Mouse (Mus musculus): ENCODE measurements around the gene Cwh43. TPM values are rescaled to one million over a fixed set of nuclear protein-coding genes. Genes with fewer than 3 reads are reported as not detected.

Gene Cwh43
- total RNA-seq (2014; rRNA removed) (0.29 and 0.68 TPM in 2 replicates), polyA plus RNA-seq (2015; fragmentation: Nextera tagmentation; extraction: Ambion mirVana) (0.61 and 0.96 TPM in 2 replicates)

DNA sequence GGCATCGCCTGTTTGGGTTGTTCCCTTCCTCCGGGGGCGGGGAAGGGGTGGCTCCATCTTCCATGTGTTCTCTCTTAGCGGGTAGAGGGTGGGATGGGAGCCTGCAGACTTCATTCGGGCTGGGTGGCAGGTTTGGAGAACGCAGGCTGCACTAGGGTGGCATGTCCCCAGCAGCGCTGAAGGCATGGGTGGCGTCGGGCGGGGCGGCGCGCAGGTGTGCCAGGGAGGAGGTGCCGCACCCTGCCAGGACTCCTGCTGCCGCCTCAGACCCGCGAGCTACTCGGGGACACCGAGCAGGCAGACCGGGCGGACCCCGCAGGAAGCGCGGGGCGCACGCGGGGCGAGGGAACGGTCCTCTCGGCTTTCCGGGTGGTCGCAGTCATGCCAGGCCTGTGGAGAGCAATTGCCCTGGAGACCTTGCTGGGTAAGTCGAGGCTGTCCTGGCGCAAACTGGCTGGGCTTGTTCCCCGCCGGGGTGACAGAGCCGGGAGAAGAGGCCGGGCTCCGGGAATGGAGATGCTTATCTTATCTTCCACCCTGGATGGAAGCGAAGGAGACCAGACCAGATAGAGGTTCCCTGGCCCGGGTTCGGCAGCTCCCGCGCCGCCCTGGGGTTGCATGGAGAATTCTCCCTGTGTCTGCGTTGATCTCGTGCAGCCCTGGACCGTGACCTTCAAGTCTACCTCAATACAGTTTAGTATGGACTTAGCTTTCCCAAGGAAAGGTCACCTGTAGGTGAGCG is at the start of gene Cwh43:
Gene Cwh43 (plus strand): TSS at position 95 of the 742 bp plus-strand sequence.
- 0 out of 2 replicates have a peak within 1 kb of the TSS, but pooled peaks have one; percentile 30 for H3K9ac ChIP-seq (replicated peaks; ENCODE audit: low read length)
- no peak within 1 kb of the TSS for H3K27ac ChIP-seq
- DNase-seq (ENCODE audit: low spot score) (no peak), ATAC-seq (peak; percentile 30; the same call in 1 of the 2 replicates)
- peak within 1 kb of the TSS; percentile 71 for H3K4me2 ChIP-seq (ENCODE audit: low read depth, low read length)
- H3K36me3 ChIP-seq (ENCODE audit: insufficient read depth, low read length): no peaks in the 10 kb centered on the region
- H3K4me1 ChIP-seq (ENCODE audit: insufficient read depth, low read length): no peaks in the 10 kb centered on the region
- WGBS: 5% methylated on average over 37 of the region's 49 CpGs
- H3K4me3 ChIP-seq (ENCODE audit: low read length): peak within 1 kb of the TSS; percentile 41
- TF ChIP-seq CTCF (IDR thresholded peaks at IDR 0.05; ENCODE audit: low read depth): no peak
- peaks cover 6% of the 10 kb centered on the region; the same call in 1 of the 2 replicates for H3K27me3 ChIP-seq (ENCODE audit: insufficient read depth, low read length)
- no peaks in the 10 kb centered on the region for H3K9me3 ChIP-seq (ENCODE audit: low read length)

- H3K9ac ChIP-seq (replicated peaks; ENCODE audit: low read length): no peak overlapping the region
- TF ChIP-seq CTCF (IDR thresholded peaks at IDR 0.05; ENCODE audit: low read depth): no peak
- H3K4me3 ChIP-seq (ENCODE audit: low read length): no peak overlapping the region
- DNase-seq (ENCODE audit: low spot score) (no peak), ATAC-seq (no peak)
- no peak overlapping the region for H3K27ac ChIP-seq
- no peaks in the 10 kb centered on the region for H3K36me3 ChIP-seq (ENCODE audit: insufficient read depth, low read length)
- peak overlapping the region; percentile 40 for H3K4me2 ChIP-seq (ENCODE audit: low read depth, low read length)
- no peaks in the 10 kb centered on the region for H3K4me1 ChIP-seq (ENCODE audit: insufficient read depth, low read length)
- H3K9me3 ChIP-seq (ENCODE audit: low read length): no peaks in the 10 kb centered on the region
- H3K27me3 ChIP-seq (ENCODE audit: insufficient read depth, low read length): no peaks in the 10 kb centered on the region
- 80% methylated on average over 6 of the region's 6 CpGs for WGBS
Observed at GRCm38 (mm10) chr5:73359134-73359751, 46.6 kb upstream of the Cwh43 start.

- H3K4me3 ChIP-seq (ENCODE audit: low read length): 0 out of 2 replicates have a peak overlapping the region, but pooled peaks have one; percentile 18
- no peak for TF ChIP-seq CTCF (IDR thresholded peaks at IDR 0.05; ENCODE audit: low read depth)
Observed at GRCm38 (mm10) chr5:73359752-73360141, 46.1 kb upstream of the Cwh43 start.

GRCm38 (mm10) chr5:73360240-73360639 is 45.6 kb upstream of the Cwh43 start:
- 27% methylated on average over 12 of the region's 12 CpGs for WGBS
- H3K4me3 ChIP-seq (ENCODE audit: low read length): peak overlapping the region; percentile 18; the same call in 1 of the 2 replicates
- no peak for ATAC-seq

More at GRCm38 (mm10) chr5:73359752-73360141, 46.1 kb upstream of the Cwh43 start:
- Histone ChIP-seq H3K9ac (replicated peaks; ENCODE audit: low read length) (no peak overlapping the region), H3K9me3 (ENCODE audit: low read length) (no peaks in the 10 kb centered on the region), H3K27me3 (ENCODE audit: insufficient read depth, low read length) (no peaks in the 10 kb centered on the region), H3K27ac (no peak overlapping the region), H3K4me1 (ENCODE audit: insufficient read depth, low read length) (no peaks in the 10 kb centered on the region), H3K4me2 (ENCODE audit: low read depth, low read length) (peak overlapping the region; percentile 40), H3K36me3 (ENCODE audit: insufficient read depth, low read length) (no peaks in the 10 kb centered on the region)
- ATAC-seq (no peak), DNase-seq (ENCODE audit: low spot score) (no peak)
- 30% methylated on average over 12 of the region's 12 CpGs for WGBS

GRCm38 (mm10) chr5:73362338-73362737 is 43.5 kb upstream of the Cwh43 start:
- H3K9me3 ChIP-seq (ENCODE audit: low read length): no peaks in the 10 kb centered on the region
- no peaks in the 10 kb centered on the region for H3K36me3 ChIP-seq (ENCODE audit: insufficient read depth, low read length)
- no peak overlapping the region for H3K4me2 ChIP-seq (ENCODE audit: low read depth, low read length)
- H3K27me3 ChIP-seq (ENCODE audit: insufficient read depth, low read length): no peaks in the 10 kb centered on the region
- DNase-seq (ENCODE audit: low spot score) (no peak), ATAC-seq (no peak)
- no peak for TF ChIP-seq CTCF (IDR thresholded peaks at IDR 0.05; ENCODE audit: low read depth)
- WGBS: 87% methylated on average over 7 of the region's 7 CpGs
- H3K4me3 ChIP-seq (ENCODE audit: low read length): no peak overlapping the region
- H3K27ac ChIP-seq: no peak overlapping the region
- no peaks in the 10 kb centered on the region for H3K4me1 ChIP-seq (ENCODE audit: insufficient read depth, low read length)
- H3K9ac ChIP-seq (replicated peaks; ENCODE audit: low read length): no peak overlapping the region

More at GRCm38 (mm10) chr5:73360240-73360639, 45.6 kb upstream of the Cwh43 start:
- Histone ChIP-seq H3K9me3 (ENCODE audit: low read length) (no peaks in the 10 kb centered on the region), H3K27ac (no peak overlapping the region), H3K27me3 (ENCODE audit: insufficient read depth, low read length) (no peaks in the 10 kb centered on the region), H3K36me3 (ENCODE audit: insufficient read depth, low read length) (no peaks in the 10 kb centered on the region), H3K4me2 (ENCODE audit: low read depth, low read length) (peak overlapping the region; percentile 40), H3K9ac (replicated peaks; ENCODE audit: low read length) (no peak overlapping the region), H3K4me1 (ENCODE audit: insufficient read depth, low read length) (no peaks in the 10 kb centered on the region)
- no peak for DNase-seq (ENCODE audit: low spot score)
- TF ChIP-seq CTCF (IDR thresholded peaks at IDR 0.05; ENCODE audit: low read depth): no peak

DNA sequence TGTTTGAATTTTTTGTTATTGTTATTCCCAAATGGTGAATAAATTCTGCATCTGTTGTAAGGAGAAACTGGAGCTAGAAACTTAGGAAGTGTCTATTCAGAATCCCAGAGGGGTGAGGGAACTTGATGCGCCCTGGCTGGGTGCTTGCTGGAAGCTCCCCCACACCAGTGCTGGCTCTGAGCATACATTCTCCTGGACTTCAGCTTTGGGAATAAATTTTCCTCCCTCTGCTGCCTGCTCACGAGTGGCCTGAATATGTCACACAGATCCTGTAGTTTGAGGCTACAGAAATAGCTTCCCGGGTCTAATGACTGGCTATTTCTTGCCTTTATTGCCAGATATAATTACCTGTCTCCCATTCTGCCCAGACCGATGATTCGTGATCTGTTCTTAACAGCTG is 43.1 kb upstream of the Cwh43 start:
- no peak overlapping the region for H3K4me3 ChIP-seq (ENCODE audit: low read length)
- TF ChIP-seq CTCF (IDR thresholded peaks at IDR 0.05; ENCODE audit: low read depth): no peak
- WGBS: 86% methylated on average over 5 of the region's 5 CpGs
- no peaks in the 10 kb centered on the region for H3K4me1 ChIP-seq (ENCODE audit: insufficient read depth, low read length)
- DNase-seq (ENCODE audit: low spot score) (no peak), ATAC-seq (no peak)
- no peaks in the 10 kb centered on the region for H3K9me3 ChIP-seq (ENCODE audit: low read length)
- H3K27ac ChIP-seq: no peak overlapping the region
- no peaks in the 10 kb centered on the region for H3K36me3 ChIP-seq (ENCODE audit: insufficient read depth, low read length)
- H3K4me2 ChIP-seq (ENCODE audit: low read depth, low read length): no peak overlapping the region
- no peak overlapping the region for H3K9ac ChIP-seq (replicated peaks; ENCODE audit: low read length)
- H3K27me3 ChIP-seq (ENCODE audit: insufficient read depth, low read length): no peaks in the 10 kb centered on the region
